Mouse (Mus musculus) lung, adult 2 months (tissue): ENCODE data around the gene Grsf1.

Experiments used
- CTCF ChIP-seq: fragments of 200-500 bp; IDR thresholded peaks from 2 replicates; pipeline ENCODE4 v1.5.1; 2011; ENCODE audit warnings: mild to moderate bottlenecking, low read length, control low read depth; ENCODE audit not compliant: insufficient read depth
- POLR2A ChIP-seq: fragments of 200-500 bp; IDR thresholded peaks from 2 replicates; pipeline ENCODE4 v1.6.1; 2011; ENCODE audit warnings: low read depth, mild to moderate bottlenecking, control low read depth, low read length, borderline replicate concordance; ENCODE audit errors: extremely low read depth

DNA sequence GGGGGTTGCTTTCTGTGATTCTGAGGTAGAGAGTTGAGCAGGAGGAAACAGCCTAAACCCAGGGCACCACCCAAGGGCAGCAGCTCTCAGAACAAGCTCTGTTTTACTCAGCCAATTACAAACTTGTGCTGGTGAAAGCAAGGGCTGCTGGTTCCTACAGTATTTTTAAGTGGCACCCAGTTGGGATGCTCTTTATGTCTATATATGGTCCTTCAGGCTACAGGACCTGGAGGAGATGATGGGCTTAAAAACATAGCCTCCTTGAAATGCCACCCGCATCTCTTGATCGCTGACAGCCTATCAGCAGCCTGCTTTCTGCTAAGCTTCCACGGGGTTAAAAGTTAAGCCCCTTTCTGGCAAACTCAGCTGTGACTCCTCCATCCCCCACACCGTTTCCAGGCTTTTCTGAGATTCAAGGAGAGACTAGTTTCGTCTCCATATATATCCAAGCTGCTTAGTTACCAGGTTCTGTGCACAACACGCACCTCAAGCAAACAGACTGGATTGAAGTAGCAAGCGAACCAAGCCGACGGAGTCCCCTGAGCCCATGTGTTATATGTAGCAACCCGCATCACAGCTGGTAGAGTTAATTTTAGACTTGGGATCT lies 35.8 kb upstream of the Grsf1 start:
- TF ChIP-seq POLR2A (no peak), CTCF (no peak)
